Mouse (Mus musculus) heart, adult 2 months (tissue): ENCODE measurements at regions not wholly inside any gene's neighbourhood (a gene's known extent, or its start where the extent isn't known, plus 50 kb on each side); places are given as distances from the start of the nearest gene placed in this dataset.

Source experiments
- CTCF ChIP-seq: fragments of 200-600 bp; IDR thresholded peaks from 2 replicates; pipeline ENCODE4 v1.8.1; 2022; ENCODE audit warnings: antibody characterized with exemption, mild to moderate bottlenecking, moderate library complexity
- EP300 ChIP-seq: fragments of 200-500 bp; IDR thresholded peaks from 2 replicates; pipeline ENCODE4 v1.6.1; 2011; ENCODE audit warnings: low read depth, low read length, control low read depth; ENCODE audit not compliant: insufficient read depth
- POLR2A ChIP-seq: fragments of 200-500 bp; IDR thresholded peaks from 2 replicates; pipeline ENCODE4 v1.6.1; 2011; ENCODE audit warnings: mild to moderate bottlenecking, low read depth, low read length, control low read depth; ENCODE audit not compliant: insufficient read depth

GRCm38 (mm10) chr10:66871133-66871664 is 224.7 kb upstream of the Jmjd1c start:
- TF ChIP-seq CTCF (no peak), EP300 (no peak), POLR2A (no peak)
